20 mouse cellular contexts compared by ENCODE assay signal in the genomic region with DNA sequence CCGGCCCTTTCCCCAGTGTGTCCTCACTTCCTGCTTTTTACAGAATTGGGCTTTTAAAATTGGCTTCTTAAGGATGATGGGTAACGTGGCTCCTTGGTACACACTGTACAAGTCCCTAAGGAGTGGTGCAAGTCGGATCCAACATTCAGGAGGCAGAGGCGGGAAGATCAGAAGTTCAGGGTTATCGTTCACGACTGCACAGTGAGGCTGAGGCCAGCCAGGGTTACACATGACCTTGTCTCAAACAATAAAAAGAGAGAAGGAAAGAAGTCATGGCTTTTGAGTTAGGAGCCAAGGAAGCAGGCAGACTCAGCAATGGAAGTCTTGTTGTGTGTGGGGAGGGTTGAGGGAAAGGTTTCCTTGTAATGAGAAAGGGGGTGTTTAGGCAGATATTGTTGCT. TPM values are rescaled to one million over a fixed set of nuclear protein-coding genes. Genes with fewer than 3 reads are reported as not detected.
DNase-seq lines count a peak whose midpoint lies in the region; ATAC-seq lines count a peak whose summit lies in the region.
"Had no signal": no experiment of that assay in that cellular context is flagged by ENCODE, and none has a peak within 500 bp of the region (broad histone marks: within the 10 kb centered on the region; RNA-seq: fewer than 3 reads in every experiment).

No protein-coding gene starts in this region.

- H3K36me3 ChIP-seq in kidney, embryonic 16.5 days (ENCODE audit: insufficient read depth, low read length) = no peaks in the 10 kb centered on the region
- H3K36me3 ChIP-seq: embryonic facial prominence, embryonic 10.5 days; heart, embryonic 13.5 days; hindbrain, embryonic 15.5 days had no signal

- no peak overlapping the region for H3K9ac ChIP-seq in kidney, embryonic 16.5 days (replicated peaks; ENCODE audit: low read length)
- H3K9ac ChIP-seq: forebrain, embryonic 13.5 days; forebrain, postnatal 0 days; heart, embryonic 13.5 days; hindbrain, embryonic 15.5 days had no signal

- no peak overlapping the region for H3K4me3 ChIP-seq in kidney, embryonic 16.5 days (ENCODE audit: low read length)
- H3K4me3 ChIP-seq: embryonic facial prominence, embryonic 10.5 days; forebrain, embryonic 13.5 days; gastrocnemius, adult 2 months; heart, embryonic 13.5 days; hindbrain, embryonic 15.5 days had no signal

- 0 out of 2 replicates have a peak, but pooled peaks cover 5% of the 10 kb centered on the region for H3K4me1 ChIP-seq in kidney, embryonic 16.5 days (ENCODE audit: insufficient read depth, low read length)

- no peaks in the 10 kb centered on the region for H3K27me3 ChIP-seq in kidney, embryonic 16.5 days (ENCODE audit: insufficient read depth, low read length)
- H3K27me3 ChIP-seq: forebrain, embryonic 13.5 days; heart, embryonic 13.5 days; hindbrain, embryonic 15.5 days; Patski had no signal

- no peak overlapping the region for H3K4me2 ChIP-seq in kidney, embryonic 16.5 days (replicated peaks; ENCODE audit: low read depth, low read length)
- H3K4me2 ChIP-seq: forebrain, embryonic 13.5 days; heart, embryonic 13.5 days; hindbrain, embryonic 15.5 days had no signal

- DNase-seq in adrenal gland, adult 8-10 months = peak; percentile 37
- DNase-seq in adrenal gland, adult 18-20 months (ENCODE audit: low spot score in 2 of 2) = no peak
- no peak for DNase-seq in kidney, postnatal 10 days
- DNase-seq in R1 (ENCODE audit: low read depth, low spot score) = peak; percentile 32
- peak; percentile 40 for DNase-seq in adrenal gland, postnatal 14 days
- no peak for DNase-seq in frontal cortex, postnatal 14 days (ENCODE audit: low spot score in 2 of 2)
- DNase-seq: cerebellum, adult 2 months; forebrain, postnatal 0 days; gastrocnemius, adult 2 months; gastrocnemius, postnatal 36 days; heart, adult 11 months; heart, postnatal 36 days had no signal

- H3K27ac ChIP-seq in kidney, embryonic 16.5 days (ENCODE audit: low read length) = peak overlapping the region; percentile 63
- H3K27ac ChIP-seq: embryonic facial prominence, embryonic 10.5 days; forebrain, embryonic 13.5 days; gastrocnemius, adult 2 months; heart, embryonic 13.5 days; hindbrain, embryonic 15.5 days had no signal

- no peak for ATAC-seq in kidney, embryonic 16.5 days (ENCODE audit: low FRiP score, low TSS enrichment)
- ATAC-seq: forebrain, embryonic 13.5 days; forebrain, postnatal 0 days had no signal

- 59% methylated on average over 6 of the region's 6 CpGs for WGBS in kidney, embryonic 16.5 days

- peaks cover 4% of the 10 kb centered on the region; the same call in 1 of the 2 replicates for H3K9me3 ChIP-seq in kidney, embryonic 16.5 days (ENCODE audit: low read length)
- H3K9me3 ChIP-seq: embryonic facial prominence, embryonic 10.5 days; forebrain, embryonic 13.5 days; heart, embryonic 13.5 days; hindbrain, embryonic 15.5 days had no signal

RNA-seq across cellular contexts. Expression of a gene that starts 18.7 kb away (rescaled TPM):
- total RNA-seq in adrenal gland, adult 8-10 months (2022) = not detected
- total RNA-seq in adrenal gland, adult 18-20 months (2021) = not detected
- polyA plus RNA-seq in kidney, embryonic 16.5 days (2015; fragmentation: Nextera tagmentation; extraction: Ambion mirVana) = 98.1 and 98.5 TPM in 2 replicates
- not detected in 2 replicates for total RNA-seq in adrenal gland, postnatal 14 days (2021)
- total RNA-seq: CH12.LX; forebrain, postnatal 0 days; gastrocnemius, adult 2 months; gastrocnemius, postnatal 36 days; heart, postnatal 36 days had no signal
- polyA plus RNA-seq: cerebellum, adult 2 months had no signal

RNA-seq across cellular contexts. Expression of a gene that starts 55.1 kb away (rescaled TPM):
- total RNA-seq in adrenal gland, adult 8-10 months (2022) = 1 to 10 TPM in 1 of 4 experiments, under 1 TPM in 3; 0.52 to 1.3 (median 0.79) TPM
- total RNA-seq in adrenal gland, adult 18-20 months (2021) = under 1 TPM; 0.29 to 0.30 TPM
- 0.72 and 1.5 TPM in 2 replicates for polyA plus RNA-seq in kidney, embryonic 16.5 days (2015; fragmentation: Nextera tagmentation; extraction: Ambion mirVana)
- 0.19 and 0.64 TPM in 2 replicates for total RNA-seq in adrenal gland, postnatal 14 days (2021)
- polyA plus RNA-seq: hindbrain, embryonic 11.5 days had no signal

RNA-seq across cellular contexts. Expression of a gene that starts 56.0 kb away (rescaled TPM):
- total RNA-seq in adrenal gland, adult 8-10 months (2022) = 100 to 1,000 TPM; 293 to 348 (median 309) TPM
- 100 to 1,000 TPM; 317 to 377 TPM for total RNA-seq in adrenal gland, adult 18-20 months (2021)
- polyA plus RNA-seq in kidney, embryonic 16.5 days (2015; fragmentation: Nextera tagmentation; extraction: Ambion mirVana) = 793 and 842 TPM in 2 replicates
- total RNA-seq in adrenal gland, postnatal 14 days (2021) = 385 and 431 TPM in 2 replicates

Comparison
In these comparisons a context has a peak if more than half of its experiments do, and no peak if none do; other contexts are left out.
1. DNase-seq: peak in adrenal gland, adult 8-10 months (single experiment), R1 (single experiment) and adrenal gland, postnatal 14 days (single experiment); none in adrenal gland, adult 18-20 months (0 of 2), kidney, postnatal 10 days (single experiment) and frontal cortex, postnatal 14 days (0 of 2).